Mouse (Mus musculus) ES-Bruce4 (cell line): Measurements from ENCODE around the gene C1qtnf6. TPM values are rescaled to one million over a fixed set of nuclear protein-coding genes. Genes with fewer than 3 reads are reported as not detected.

Experiments used
- H3K27ac ChIP-seq: 2 replicates; pipeline ENCODE4 v1.5.1; 2012; ENCODE audit warnings: low read length, inconsistent platforms; ENCODE audit not compliant: insufficient read depth
- H3K27me3 ChIP-seq: 2 replicates; pipeline ENCODE4 v1.6.1; 2012; ENCODE audit warnings: mild to moderate bottlenecking, low read length, inconsistent platforms; ENCODE audit not compliant: control insufficient read depth, poor library complexity, insufficient read depth, severe bottlenecking
- H3K36me3 ChIP-seq: 2 replicates; pipeline ENCODE4 v1.6.1; 2012; ENCODE audit warnings: inconsistent platforms, mild to moderate bottlenecking, low read length, moderate library complexity; ENCODE audit not compliant: control insufficient read depth, poor library complexity, insufficient read depth, severe bottlenecking
- H3K4me1 ChIP-seq: one replicate; pipeline ENCODE4 v1.8.1; 2011; ENCODE audit warnings: low read length; ENCODE audit not compliant: control insufficient read depth, insufficient read depth
- H3K4me3 ChIP-seq: 2 replicates; pipeline ENCODE4 v1.5.1; 2011; ENCODE audit warnings: low read depth, mild to moderate bottlenecking, low read length
- H3K9ac ChIP-seq: 2 replicates; pipeline ENCODE4 v1.6.1; 2012; ENCODE audit warnings: low read depth, mild to moderate bottlenecking, inconsistent platforms; ENCODE audit not compliant: poor library complexity, severe bottlenecking
- H3K9me3 ChIP-seq: replicated peaks from 2 replicates; pipeline ENCODE4 v1.6.1; 2012; ENCODE audit warnings: mild to moderate bottlenecking, low read length, inconsistent platforms; ENCODE audit not compliant: control insufficient read depth, poor library complexity, insufficient read depth, severe bottlenecking
- CTCF ChIP-seq: IDR thresholded peaks from one replicate; pipeline ENCODE4 v1.8.1; 2011; ENCODE audit warnings: low read depth, low read length
- EP300 ChIP-seq: IDR thresholded peaks from 2 replicates; pipeline ENCODE4 v1.6.1; 2011; ENCODE audit warnings: low read depth, low read length; ENCODE audit not compliant: insufficient read depth
- POLR2A ChIP-seq: IDR thresholded peaks from one replicate; pipeline ENCODE4 v1.8.1; 2011; ENCODE audit warnings: low read length; ENCODE audit not compliant: insufficient read depth
- polyA plus RNA-seq: library from polyadenylated mRNA; stranded (reverse); fragments of >200 nt; gene quantifications from 2 replicates; pipeline ENCODE4 v1.2.4, GENCODE M21; 2011; ENCODE audit warnings: low read depth; ENCODE audit not compliant: missing spikeins, insufficient read depth, insufficient read length

C1qtnf6 gene
- polyA plus RNA-seq, 1 experiment, result 5.1 TPM

- peak overlapping the region; percentile 59 for H3K27ac ChIP-seq
- H3K4me3 ChIP-seq, result no peak overlapping the region
- no peaks in the 10 kb centered on the region for H3K27me3 ChIP-seq
- TF ChIP-seq POLR2A (no peak), CTCF (no peak), EP300 (no peak; the same call in 1 of the 2 replicates)
- H3K36me3 ChIP-seq, result no peaks in the 10 kb centered on the region
- peaks cover 5% of the 10 kb centered on the region for H3K4me1 ChIP-seq
- 0 out of 2 replicates have a peak, but pooled peaks cover 2% of the 10 kb centered on the region for H3K9me3 ChIP-seq
- no peak overlapping the region for H3K9ac ChIP-seq
Measured at GRCm38 (mm10) chr15:78547415-78548335, 16.5 kb upstream of the C1qtnf6 start.

- H3K36me3 ChIP-seq, result no peaks in the 10 kb centered on the region
Measured at GRCm38 (mm10) chr15:78546060-78546459, 14.8 kb upstream of the C1qtnf6 start.

GRCm38 (mm10) chr15:78544561-78545001, 13.4 kb upstream of the C1qtnf6 start, which contains the start of gene Sstr3:
TSS of gene Sstr3 (minus strand) at chr15:78544685.
- H3K4me1 ChIP-seq, result peaks cover 5% of the 10 kb centered on the region
- H3K27me3 ChIP-seq, result no peaks in the 10 kb centered on the region
- no peak within 1 kb of the TSS for H3K27ac ChIP-seq
- H3K36me3 ChIP-seq, result no peaks in the 10 kb centered on the region
- H3K4me3 ChIP-seq, result no peak within 1 kb of the TSS
- TF ChIP-seq EP300, result no peak
- no peak for TF ChIP-seq CTCF
- TF ChIP-seq POLR2A, result no peak
- H3K9ac ChIP-seq, result no peak within 1 kb of the TSS
- no peaks in the 10 kb centered on the region for H3K9me3 ChIP-seq

More at GRCm38 (mm10) chr15:78546060-78546459, 14.8 kb upstream of the C1qtnf6 start:
- Histone ChIP-seq H3K9me3 (no peaks in the 10 kb centered on the region), H3K27ac (no peak overlapping the region), H3K4me3 (no peak overlapping the region), H3K27me3 (no peaks in the 10 kb centered on the region), H3K4me1 (peaks cover 5% of the 10 kb centered on the region), H3K9ac (no peak overlapping the region)
- TF ChIP-seq EP300, result no peak
- TF ChIP-seq CTCF, result no peak
- TF ChIP-seq POLR2A, result no peak

- Histone ChIP-seq H3K9ac (no peak overlapping the region), H3K27me3 (no peaks in the 10 kb centered on the region), H3K36me3 (no peaks in the 10 kb centered on the region), H3K4me3 (no peak overlapping the region), H3K27ac (no peak overlapping the region), H3K9me3 (no peaks in the 10 kb centered on the region), H3K4me1 (peaks cover 5% of the 10 kb centered on the region)
- TF ChIP-seq EP300, result no peak
- TF ChIP-seq POLR2A, result no peak
- TF ChIP-seq CTCF, result no peak
Measured at GRCm38 (mm10) chr15:78544041-78544440, 12.8 kb upstream of the C1qtnf6 start.

- H3K27ac ChIP-seq, result no peak overlapping the region
Measured at GRCm38 (mm10) chr15:78542767-78543303, 11.6 kb upstream of the C1qtnf6 start.

More at GRCm38 (mm10) chr15:78542767-78543303, 11.6 kb upstream of the C1qtnf6 start:
- Histone ChIP-seq H3K36me3 (no peaks in the 10 kb centered on the region), H3K4me3 (no peak overlapping the region), H3K4me1 (peaks cover 3% of the 10 kb centered on the region), H3K27me3 (no peaks in the 10 kb centered on the region), H3K9me3 (no peaks in the 10 kb centered on the region), H3K9ac (no peak overlapping the region)
- TF ChIP-seq EP300 (no peak), POLR2A (no peak), CTCF (no peak)
